Mouse (Mus musculus) cerebellum, adult 18-20 months (tissue): ENCODE data around the gene Spata31d1a.

Source experiments
- DNase-seq, 2 experiments: peaks; one replicate each; pipeline ENCODE4 v3.0.0; 2021

Spata31d1a gene

GRCm38 (mm10) chr13:59699131-59699530, 11.0 kb downstream of the Spata31d1a start:
- DNase-seq = no peak

GRCm38 (mm10) chr13:59695781-59696180, 14.3 kb downstream of the Spata31d1a start:
- no peak for DNase-seq

- no peak for DNase-seq
Observed at GRCm38 (mm10) chr13:59694008-59694407, 16.1 kb downstream of the Spata31d1a start, which contains the start of gene 4921517D22Rik. 4921517D22Rik (minus strand) TSS chr13:59694108.

- no peak for DNase-seq
Observed at GRCm38 (mm10) chr13:59691478-59691877, 18.7 kb downstream of the Spata31d1a start.

GRCm38 (mm10) chr13:59690576-59690975, 19.6 kb downstream of the Spata31d1a start:
- DNase-seq = no peak

- no peak for DNase-seq
Observed at GRCm38 (mm10) chr13:59689843-59690242, 20.3 kb downstream of the Spata31d1a start.

GRCm38 (mm10) chr13:59689313-59689712, 20.8 kb downstream of the Spata31d1a start:
- DNase-seq = no peak

- DNase-seq = peak; percentile 50 to 57
Observed at GRCm38 (mm10) chr13:59688338-59688770, 21.8 kb downstream of the Spata31d1a start.

- no peak for DNase-seq
Observed at GRCm38 (mm10) chr13:59685236-59685635, 24.9 kb downstream of the Spata31d1a start.

GRCm38 (mm10) chr13:59682629-59683028, 27.5 kb downstream of the Spata31d1a start:
- DNase-seq = no peak

- no peak for DNase-seq
Observed at GRCm38 (mm10) chr13:59679908-59680307, 30.2 kb downstream of the Spata31d1a start.

- DNase-seq = no peak
Observed at GRCm38 (mm10) chr13:59679306-59679705, 30.8 kb downstream of the Spata31d1a start.

GRCm38 (mm10) chr13:59676316-59677229, 33.6 kb downstream of the Spata31d1a start:
- DNase-seq = no peak

- peak; percentile 64 to 78 for DNase-seq
Observed at GRCm38 (mm10) chr13:59675151-59676011, 34.7 kb downstream of the Spata31d1a start, which contains the start of gene Golm1. Golm1 (minus strand) TSS chr13:59675811.

- DNase-seq = peak; percentile 50 to 64
Observed at GRCm38 (mm10) chr13:59674761-59675150, 35.4 kb downstream of the Spata31d1a start.

GRCm38 (mm10) chr13:59674215-59674614, 35.9 kb downstream of the Spata31d1a start:
- DNase-seq = peak in 1 of 2 experiments; percentile 35

GRCm38 (mm10) chr13:59673597-59673996, 36.5 kb downstream of the Spata31d1a start:
- no peak for DNase-seq

- DNase-seq = no peak
Observed at GRCm38 (mm10) chr13:59672248-59672647, 37.9 kb downstream of the Spata31d1a start.

- DNase-seq = no peak
Observed at GRCm38 (mm10) chr13:59671521-59671920, 38.6 kb downstream of the Spata31d1a start.

GRCm38 (mm10) chr13:59669946-59670345, 40.2 kb downstream of the Spata31d1a start:
- DNase-seq = no peak

- no peak for DNase-seq
Observed at GRCm38 (mm10) chr13:59668501-59669093, 41.5 kb downstream of the Spata31d1a start.

GRCm38 (mm10) chr13:59667763-59668162, 42.4 kb downstream of the Spata31d1a start:
- DNase-seq = peak in 1 of 2 experiments; percentile 43
